Mouse (Mus musculus): Measurements from ENCODE around the gene Fut11.

The Fut11 gene

DNA sequence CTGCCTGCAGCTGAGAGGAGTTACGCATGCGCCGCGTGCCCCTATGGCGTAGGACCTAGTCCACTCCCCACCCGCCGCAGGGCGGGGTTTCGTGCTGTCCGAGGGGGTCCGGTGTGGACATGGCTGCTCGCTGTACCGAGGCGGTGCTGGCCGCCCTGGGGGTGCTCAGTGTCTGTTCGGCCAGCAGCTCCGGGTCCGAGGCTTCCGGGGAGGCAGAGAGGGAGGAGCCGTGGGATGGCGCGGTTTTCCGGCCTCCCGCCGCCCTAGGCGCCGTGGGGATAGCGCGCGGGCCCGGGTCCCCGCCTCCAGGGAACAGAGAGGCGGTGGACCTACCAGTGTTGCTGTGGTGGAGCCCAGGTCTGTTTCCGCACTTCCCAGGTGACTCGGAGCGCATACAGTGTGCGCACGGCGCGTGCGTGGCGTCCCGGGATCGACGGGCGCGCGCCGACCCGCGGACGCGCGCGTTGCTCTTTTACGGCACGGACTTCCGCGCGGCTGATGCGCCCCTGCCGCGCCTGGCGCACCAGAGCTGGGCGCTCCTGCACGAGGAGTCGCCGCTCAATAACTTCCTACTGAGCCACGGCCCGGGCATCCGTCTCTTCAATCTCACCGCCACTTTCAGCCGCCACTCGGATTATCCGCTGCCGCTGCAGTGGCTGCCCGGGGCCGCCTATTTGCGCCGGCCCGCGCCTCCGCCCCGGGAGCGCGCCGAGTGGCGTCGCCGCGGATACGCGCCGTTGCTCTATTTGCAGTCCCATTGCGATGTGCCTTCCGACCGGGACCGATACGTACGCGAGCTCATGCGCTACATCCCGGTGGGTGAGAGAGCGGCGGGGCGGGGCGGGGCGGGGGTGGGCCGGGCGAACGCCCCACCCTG is at the start of gene Fut11:
Fut11 (plus strand) TSS at position 85 of the 877 bp plus-strand sequence.
- DNase-seq = peak; percentile 91

DNA sequence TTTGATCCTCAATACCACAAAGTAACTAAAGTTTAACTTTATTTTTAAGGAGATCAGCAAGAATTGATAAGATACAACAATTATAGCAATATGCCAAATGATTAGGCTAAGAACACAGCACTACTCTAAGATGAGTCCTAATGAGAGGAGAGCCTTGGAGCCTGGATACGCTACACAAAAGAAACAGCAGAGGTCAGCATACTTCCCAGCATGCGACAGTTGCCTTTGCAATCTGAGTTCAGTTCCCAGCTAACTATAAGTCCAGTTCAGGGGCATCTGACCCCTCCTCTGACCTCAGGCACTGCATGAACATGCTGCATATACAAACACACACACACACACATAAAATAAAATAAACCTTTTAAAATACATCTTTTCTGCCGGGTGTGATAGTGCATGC is 49.2 kb upstream of the Fut11 start:
- no peak for DNase-seq

DNA sequence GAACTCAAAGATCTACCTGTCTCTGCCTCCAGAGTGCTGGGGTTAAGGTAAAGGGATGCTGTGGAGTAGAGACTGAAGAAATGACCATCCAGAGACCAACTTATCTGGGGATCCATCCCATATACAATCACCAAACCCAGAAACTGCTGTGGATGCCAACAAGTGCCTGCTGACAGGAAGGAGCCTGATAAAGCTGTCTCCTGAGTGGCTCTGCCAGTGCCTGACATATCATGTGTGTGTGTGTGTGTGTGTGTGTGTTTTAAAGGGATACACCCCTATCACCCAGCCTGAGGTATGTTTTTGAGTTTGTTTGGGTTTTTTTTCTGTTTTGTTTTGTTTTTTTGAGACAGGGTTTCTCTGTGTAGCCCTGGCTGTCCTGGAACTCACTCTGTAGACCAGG is 48.4 kb upstream of the Fut11 start:
- DNase-seq = no peak

- DNase-seq = peak; percentile 48
These were observed 43.8 kb upstream of the Fut11 start for GRCm38 (mm10) chr14:20651000-20651399.

DNA sequence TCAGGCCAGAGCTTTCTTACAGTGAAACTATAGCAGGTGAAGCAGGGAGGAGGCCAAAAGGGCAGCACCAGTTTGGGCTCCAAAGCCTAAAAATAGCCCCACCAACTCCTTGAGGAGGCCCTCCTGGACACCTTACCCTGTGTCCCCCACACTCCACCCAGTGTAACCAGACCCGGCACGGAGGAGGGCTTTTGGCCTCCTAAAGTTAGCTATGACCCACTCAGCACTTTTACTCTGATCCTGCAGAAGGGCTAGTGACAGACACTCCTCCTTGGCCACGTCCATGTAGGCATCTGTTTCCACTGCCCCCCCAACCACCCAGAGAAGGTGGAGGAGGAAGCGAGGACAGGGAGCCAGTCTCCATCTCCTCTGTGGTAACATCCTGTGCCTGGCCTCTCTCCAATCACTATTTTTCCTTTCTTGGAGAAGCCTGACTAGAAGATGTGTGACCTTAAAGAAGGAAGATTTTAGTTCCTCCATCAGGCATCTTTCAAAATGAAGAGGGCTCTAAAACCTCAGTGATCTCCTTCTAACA is 43.0 kb upstream of the Fut11 start:
- DNase-seq = no peak

DNA sequence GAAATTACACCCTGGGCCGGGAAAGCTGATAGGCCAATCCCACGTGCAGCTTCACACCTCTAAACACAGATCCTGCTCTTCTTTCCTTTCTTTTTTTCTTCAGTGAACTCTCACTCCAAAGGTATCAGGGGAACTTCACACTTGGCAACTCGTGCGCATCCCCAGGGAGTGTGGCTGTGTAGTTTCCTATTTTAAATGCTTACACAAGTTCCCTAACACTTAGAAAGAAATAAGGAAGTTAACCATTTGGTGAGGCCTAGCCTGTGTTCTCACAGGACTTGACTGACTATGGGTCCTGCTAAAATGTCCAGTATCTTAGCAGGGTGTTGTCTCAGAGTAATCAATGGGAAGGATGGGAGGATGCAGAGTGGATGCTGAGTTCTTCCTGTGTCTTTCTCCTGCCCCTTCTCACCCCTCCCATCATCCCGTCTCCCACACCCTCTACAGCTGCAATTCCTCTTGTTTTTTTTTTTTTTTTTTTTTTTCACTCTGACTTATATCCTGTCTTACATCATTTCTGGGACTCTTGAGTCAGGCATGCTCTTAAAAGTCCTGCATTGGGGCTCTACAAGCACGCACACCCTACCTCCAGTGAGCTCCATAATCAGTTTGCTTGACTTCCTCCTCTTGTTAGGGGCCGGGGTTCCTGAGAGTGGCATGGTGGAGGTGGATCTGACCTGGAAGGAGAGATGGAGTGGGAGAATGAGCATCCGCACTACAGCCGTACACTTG is 39.9 kb upstream of the Fut11 start:
- DNase-seq = no peak

DNA sequence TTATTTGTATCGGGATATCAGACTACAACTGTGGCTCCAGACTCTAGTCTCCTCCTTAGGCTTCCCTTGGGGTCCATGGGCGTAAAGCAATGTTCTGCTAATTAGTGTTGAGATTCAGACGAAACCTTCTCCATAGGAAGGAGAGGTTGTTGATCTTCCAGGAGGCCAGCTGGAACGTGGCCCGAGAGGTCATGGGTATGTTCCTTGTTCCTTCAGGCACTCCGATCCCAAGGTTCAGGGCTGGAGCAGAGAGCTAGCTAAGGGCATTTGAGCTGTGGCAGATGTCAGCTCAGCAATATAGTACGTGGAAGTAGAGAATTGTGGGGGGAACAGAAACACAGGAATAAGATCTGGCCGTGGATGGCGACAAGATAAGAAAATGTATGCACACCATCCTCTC is 39.0 kb upstream of the Fut11 start:
- no peak for DNase-seq

DNA sequence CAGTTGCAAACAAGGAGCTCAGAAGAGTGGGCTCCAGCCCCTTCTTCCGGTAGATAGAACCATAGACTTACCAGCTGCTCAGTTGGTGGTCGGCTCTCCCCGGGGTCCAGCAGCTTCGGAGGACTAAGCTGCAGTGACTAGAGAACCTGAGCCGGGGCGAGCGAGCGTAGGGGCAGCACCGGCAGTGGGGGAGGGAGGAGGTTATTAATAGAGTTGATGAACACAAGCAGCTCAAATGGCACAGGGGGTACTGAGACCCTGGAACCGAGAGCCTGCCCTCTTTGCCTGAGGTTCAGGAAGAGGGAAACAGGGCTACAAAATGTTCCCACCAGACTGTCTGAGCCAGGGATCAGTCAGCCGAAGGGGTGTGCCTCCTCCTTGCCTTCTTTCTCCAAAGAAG is 38.4 kb upstream of the Fut11 start, which contains the start of gene Myoz1:
Myoz1 (minus strand) TSS at position 180 of the 400 bp plus-strand sequence.
- DNase-seq = no peak

- peak; percentile 82 for DNase-seq
These were observed 36.4 kb upstream of the Fut11 start for GRCm38 (mm10) chr14:20658326-20658725.

DNA sequence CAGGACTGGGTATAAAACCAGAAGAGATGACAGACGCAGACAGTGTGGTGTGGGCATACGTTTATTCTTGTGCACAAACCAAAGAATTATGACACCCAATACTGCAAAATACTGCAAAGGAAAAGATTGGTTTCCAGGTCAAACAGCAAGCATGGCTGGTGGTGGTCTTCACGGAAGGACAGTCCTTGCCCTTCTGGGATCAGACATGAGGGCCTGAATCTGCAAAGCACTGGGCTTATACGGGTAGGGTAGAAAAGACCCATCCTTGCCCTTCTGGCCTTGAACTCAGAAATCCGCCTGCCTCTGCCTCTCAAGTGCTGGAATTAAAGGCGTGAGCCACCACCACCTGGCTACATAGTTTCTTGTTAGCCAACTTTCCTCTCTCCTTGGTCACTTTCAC is 35.9 kb upstream of the Fut11 start:
- DNase-seq = no peak

GRCm38 (mm10) chr14:20659687-20660086 is 35.1 kb upstream of the Fut11 start:
- no peak for DNase-seq

GRCm38 (mm10) chr14:20660827-20661660 is 33.7 kb upstream of the Fut11 start:
- DNase-seq = peak; percentile 98

- DNase-seq = no peak
These were observed 33.0 kb upstream of the Fut11 start for GRCm38 (mm10) chr14:20661661-20662331.

- DNase-seq = no peak
These were observed 32.0 kb upstream of the Fut11 start for GRCm38 (mm10) chr14:20662740-20663139.

DNA sequence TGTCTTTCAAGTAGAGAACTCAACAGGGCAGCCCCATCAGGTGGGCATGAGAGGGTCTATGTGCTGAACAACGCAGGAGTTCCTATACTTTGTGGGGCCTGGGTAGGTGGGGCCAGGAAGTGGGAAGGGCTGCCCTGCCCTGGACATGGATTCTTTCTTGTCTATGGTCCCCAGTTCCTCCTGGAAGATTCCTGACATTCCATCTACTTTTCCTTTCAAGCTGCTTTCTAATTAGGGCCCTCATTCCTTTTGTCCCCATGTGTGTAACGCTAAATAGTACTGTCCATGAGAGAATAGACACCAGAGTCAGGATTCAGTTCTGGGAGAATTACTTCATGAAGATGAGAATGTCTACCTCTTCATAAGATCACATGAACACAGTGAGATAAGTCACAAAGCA is 31.2 kb upstream of the Fut11 start:
- DNase-seq = no peak

- no peak for DNase-seq
These were observed 30.3 kb upstream of the Fut11 start for GRCm38 (mm10) chr14:20664436-20664835.

DNA sequence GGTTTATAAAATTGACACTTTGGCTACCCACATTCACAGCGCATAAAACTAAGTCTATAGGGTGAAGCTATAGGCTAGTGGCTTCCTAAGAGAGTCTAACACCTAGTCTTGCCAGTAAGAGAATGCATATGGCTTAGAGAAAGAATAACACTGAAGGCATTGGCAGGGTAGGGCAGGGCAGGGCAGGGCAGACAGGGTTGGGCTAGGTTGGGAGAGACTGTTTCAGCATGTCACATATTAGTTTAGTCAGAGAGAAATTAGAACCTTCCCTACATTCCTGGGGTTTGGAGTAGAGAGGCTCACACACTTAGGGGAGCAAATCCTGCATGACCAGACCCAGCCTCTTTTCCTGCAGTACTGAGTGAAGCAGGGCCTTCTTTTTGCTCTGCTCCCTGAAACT is 27.3 kb upstream of the Fut11 start:
- DNase-seq = no peak

DNA sequence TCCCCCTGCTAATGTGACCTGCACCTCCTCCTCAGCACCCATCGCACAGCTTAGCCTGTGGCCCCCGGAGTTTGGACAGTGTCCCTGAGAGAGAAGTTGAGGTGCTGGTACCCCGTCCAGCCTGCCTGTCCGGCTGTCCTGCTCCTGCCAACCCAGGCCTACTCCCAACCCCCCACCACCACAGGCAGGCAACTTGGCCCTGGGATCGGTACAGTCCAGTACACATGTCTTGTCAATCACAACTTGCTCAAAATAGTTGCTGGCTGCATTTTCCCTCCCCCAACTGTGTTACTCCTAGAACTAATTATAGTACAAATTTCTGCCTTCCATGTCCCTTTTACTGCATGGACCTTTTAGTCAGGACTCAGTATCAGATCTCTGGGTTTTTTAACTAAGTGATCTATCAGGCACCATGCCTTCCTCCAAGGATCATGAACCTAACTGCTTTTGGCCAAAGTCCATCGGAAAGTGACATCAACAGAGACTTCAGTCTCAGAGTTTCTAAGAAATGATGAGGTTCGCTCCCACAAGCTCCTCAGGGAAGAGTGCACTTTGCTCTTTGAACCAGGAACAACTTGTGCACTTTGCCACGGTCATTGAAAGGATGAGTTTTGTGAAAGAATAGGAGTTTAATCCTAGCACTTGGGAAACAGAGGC is 26.5 kb upstream of the Fut11 start, which contains the start of gene Synpo2l:
Synpo2l (minus strand) TSS at position 201 of the 657 bp plus-strand sequence.
- DNase-seq = no peak

GRCm38 (mm10) chr14:20672990-20673389 is 21.8 kb upstream of the Fut11 start:
- peak; percentile 66 for DNase-seq

DNA sequence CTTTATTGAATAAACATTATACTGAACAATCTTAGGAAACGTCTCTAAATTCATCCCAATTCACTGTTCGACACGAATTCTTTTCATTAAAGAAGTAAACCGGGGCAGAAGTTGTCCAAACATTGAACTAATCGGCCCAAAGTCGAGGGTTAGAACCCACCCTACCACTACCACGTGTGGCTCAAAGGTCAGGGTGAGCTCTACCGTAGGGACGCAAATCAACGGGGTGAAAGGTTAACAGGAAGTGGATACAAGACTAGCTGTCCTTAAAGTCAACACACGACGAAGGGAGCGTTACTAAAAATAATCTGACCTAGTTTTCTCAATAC is 21.1 kb upstream of the Fut11 start:
- no peak for DNase-seq

DNA sequence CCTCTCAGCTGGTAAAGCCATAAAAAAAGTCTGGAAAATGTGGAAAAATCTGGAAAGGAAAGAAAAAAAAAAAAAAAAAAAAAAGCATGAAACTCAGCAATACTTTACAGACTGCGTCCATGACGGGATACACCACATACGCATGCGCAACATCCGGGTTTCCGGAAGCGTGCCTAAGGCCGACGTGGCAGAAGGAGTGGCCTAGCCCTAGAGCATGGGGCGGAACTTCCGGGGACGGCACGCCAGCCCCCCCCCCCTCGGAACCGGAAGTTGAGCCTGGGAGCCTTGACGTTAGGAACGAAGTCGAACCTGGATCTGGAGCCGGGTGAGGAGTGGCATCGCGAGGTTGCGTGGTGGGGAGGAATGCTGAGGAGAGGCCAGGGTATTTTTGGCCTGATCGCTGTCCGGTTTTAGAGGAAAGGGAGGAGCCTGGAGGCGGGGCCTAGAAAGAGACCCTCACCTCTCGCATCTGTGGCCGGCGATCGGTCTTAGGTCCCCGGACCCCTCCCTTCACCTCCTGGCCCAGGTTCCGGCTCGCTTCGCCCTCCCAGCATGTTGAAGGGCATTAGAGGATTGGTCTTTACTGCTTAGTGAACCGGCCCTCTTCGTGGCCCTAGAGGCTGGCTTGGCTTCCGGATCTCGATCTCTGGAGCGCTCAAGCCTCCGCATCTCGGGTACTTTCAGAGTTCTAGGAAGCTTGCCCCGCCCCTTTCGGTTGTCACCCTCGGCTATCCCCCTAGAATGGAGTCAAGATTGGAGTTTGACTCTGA is 20.5 kb upstream of the Fut11 start, which contains the start of gene Sec24c:
Sec24c (plus strand) TSS at position 245 of the 770 bp plus-strand sequence.
- DNase-seq = peak; percentile 97

Measured in lung, postnatal 36 days (tissue).